Mouse (Mus musculus) intestine, embryonic 16.5 days (tissue): ENCODE measurements around the gene Nfia. TPM values are rescaled to one million over a fixed set of nuclear protein-coding genes. Genes with fewer than 3 reads are reported as not detected.
A peak's percentile ranks its signal among the peaks of the same experiment; 100 is the strongest.

Experiments used
- ATAC-seq: fragments of 200-750 bp; cut with Nextera tagmentation; 2 replicates; pipeline ENCODE4 v1.8.0; 2017; ENCODE audit warnings: moderate TSS enrichment, moderate library complexity
- H3K27ac ChIP-seq: fragments of 300-500 bp; sonication (generic); 2 replicates; pipeline ENCODE4 v1.5.1; 2014; ENCODE audit warnings: mild to moderate bottlenecking, low read length
- H3K27me3 ChIP-seq: fragments of 300-500 bp; sonication (generic); replicated peaks from 2 replicates; pipeline ENCODE4 v1.6.1; 2014; ENCODE audit warnings: low read length, control low read depth, mixed read lengths; ENCODE audit not compliant: control insufficient read depth, insufficient read depth
- H3K36me3 ChIP-seq: fragments of 300-500 bp; sonication (generic); 2 replicates; pipeline ENCODE4 v1.6.1; 2014; ENCODE audit warnings: low read length, control low read depth; ENCODE audit not compliant: control insufficient read depth, insufficient read depth
- H3K4me1 ChIP-seq: fragments of 300-500 bp; sonication (generic); 2 replicates; pipeline ENCODE4 v1.6.1; 2014; ENCODE audit warnings: low read length, control low read depth, mixed read lengths; ENCODE audit not compliant: control insufficient read depth, insufficient read depth
- H3K4me2 ChIP-seq: fragments of 300-500 bp; sonication (generic); 2 replicates; pipeline ENCODE4 v1.6.1; 2014; ENCODE audit warnings: low read depth, low read length, control low read depth
- H3K4me3 ChIP-seq: fragments of 300-500 bp; sonication (generic); 2 replicates; pipeline ENCODE4 v1.5.1; 2014; ENCODE audit warnings: mild to moderate bottlenecking, low read length
- H3K9ac ChIP-seq: fragments of 300-500 bp; sonication (generic); 2 replicates; pipeline ENCODE4 v1.6.1; 2014; ENCODE audit warnings: low read depth, low read length
- H3K9me3 ChIP-seq: fragments of 300-500 bp; sonication (generic); 2 replicates; pipeline ENCODE4 v1.6.1; 2016; ENCODE audit warnings: low read length, control low read depth; ENCODE audit not compliant: control insufficient read depth
- WGBS: fragments of 180-500 bp; shearing (Covaris S2); extraction: QIAGEN DNeasy Blood & Tissue Kit; methylation state at CpG from one replicate; pipeline ENCODE4 v1.1.7; 2014; 5-methylcytosine and 5-hydroxymethylcytosine counted together
- polyA plus RNA-seq: library from polyadenylated mRNA; unstranded; fragments of >200 nt; fragmentation: Nextera tagmentation; extraction: Ambion mirVana; gene quantifications from 2 replicates; pipeline ENCODE4 v1.2.1, GENCODE M21; 2015

Gene Nfia
- polyA plus RNA-seq, 1 experiment from 2014 or later = 24.0 TPM

GRCm38 (mm10) chr4:97923876-97924316, 151.4 kb downstream of the Nfia start:
- no peak for ATAC-seq
- no peak overlapping the region for H3K4me2 ChIP-seq
- WGBS = 53% methylated on average over 8 of the region's 8 CpGs

GRCm38 (mm10) chr4:97924414-97924813, 151.9 kb downstream of the Nfia start:
- Histone ChIP-seq H3K4me1 (peaks cover 23% of the 10 kb centered on the region), H3K27ac (peak overlapping the region; percentile 59), H3K4me2 (no peak overlapping the region), H3K4me3 (no peak overlapping the region), H3K9me3 (no peaks in the 10 kb centered on the region), H3K36me3 (no peaks in the 10 kb centered on the region), H3K9ac (no peak overlapping the region), H3K27me3 (no peaks in the 10 kb centered on the region)
- no peak; the same call in 1 of the 2 replicates for ATAC-seq
- 43% methylated on average over 5 of the region's 5 CpGs for WGBS

More at GRCm38 (mm10) chr4:97923876-97924316, 151.4 kb downstream of the Nfia start:
- no peaks in the 10 kb centered on the region for H3K36me3 ChIP-seq
- no peak overlapping the region for H3K4me3 ChIP-seq
- peak overlapping the region; percentile 65 for H3K27ac ChIP-seq
- H3K4me1 ChIP-seq = peaks cover 23% of the 10 kb centered on the region
- no peaks in the 10 kb centered on the region for H3K9me3 ChIP-seq
- no peaks in the 10 kb centered on the region for H3K27me3 ChIP-seq
- H3K9ac ChIP-seq = no peak overlapping the region

- H3K36me3 ChIP-seq = no peaks in the 10 kb centered on the region
- H3K4me3 ChIP-seq = no peak overlapping the region
- 67% methylated on average over 3 of the region's 3 CpGs for WGBS
- no peak for ATAC-seq
- no peaks in the 10 kb centered on the region for H3K27me3 ChIP-seq
- no peak overlapping the region for H3K4me2 ChIP-seq
- no peaks in the 10 kb centered on the region for H3K9me3 ChIP-seq
- peak overlapping the region; percentile 59 for H3K27ac ChIP-seq
- H3K4me1 ChIP-seq = peaks cover 23% of the 10 kb centered on the region
- no peak overlapping the region for H3K9ac ChIP-seq
Measured at GRCm38 (mm10) chr4:97924855-97925254, 152.3 kb downstream of the Nfia start.

- 51% methylated on average over 4 of the region's 4 CpGs for WGBS
- Histone ChIP-seq H3K4me1 (peaks cover 19% of the 10 kb centered on the region), H3K27me3 (no peaks in the 10 kb centered on the region), H3K36me3 (no peaks in the 10 kb centered on the region), H3K4me3 (no peak overlapping the region), H3K27ac (no peak overlapping the region), H3K9ac (no peak overlapping the region), H3K9me3 (no peaks in the 10 kb centered on the region), H3K4me2 (no peak overlapping the region)
- no peak for ATAC-seq
Measured at GRCm38 (mm10) chr4:97925644-97926043, 153.1 kb downstream of the Nfia start.

- Histone ChIP-seq H3K27ac (no peak overlapping the region), H3K4me2 (no peak overlapping the region), H3K36me3 (no peaks in the 10 kb centered on the region), H3K9me3 (no peaks in the 10 kb centered on the region), H3K9ac (no peak overlapping the region), H3K4me1 (peaks cover 17% of the 10 kb centered on the region), H3K27me3 (no peaks in the 10 kb centered on the region), H3K4me3 (no peak overlapping the region)
- 58% methylated on average over 5 of the region's 5 CpGs for WGBS
- ATAC-seq = no peak
Measured at GRCm38 (mm10) chr4:97926607-97927308, 154.2 kb downstream of the Nfia start.

- no peak overlapping the region for H3K27ac ChIP-seq
- ATAC-seq = no peak
- H3K9ac ChIP-seq = no peak overlapping the region
- WGBS = 60% methylated on average over 3 of the region's 3 CpGs
- no peaks in the 10 kb centered on the region for H3K27me3 ChIP-seq
- H3K4me2 ChIP-seq = no peak overlapping the region
- no peak overlapping the region for H3K4me3 ChIP-seq
- no peaks in the 10 kb centered on the region for H3K9me3 ChIP-seq
- H3K4me1 ChIP-seq = peaks cover 17% of the 10 kb centered on the region
- no peaks in the 10 kb centered on the region for H3K36me3 ChIP-seq
Measured at GRCm38 (mm10) chr4:97927309-97927656, 154.7 kb downstream of the Nfia start.

- Histone ChIP-seq H3K9ac (no peak overlapping the region), H3K9me3 (no peaks in the 10 kb centered on the region), H3K4me3 (no peak overlapping the region), H3K27ac (no peak overlapping the region), H3K4me2 (no peak overlapping the region), H3K4me1 (peaks cover under 1% of the 10 kb centered on the region; the same call in 1 of the 2 replicates), H3K36me3 (no peaks in the 10 kb centered on the region), H3K27me3 (no peaks in the 10 kb centered on the region)
- ATAC-seq = no peak
- WGBS = 80% methylated on average over 2 of the region's 2 CpGs
Measured at GRCm38 (mm10) chr4:97936371-97936770, 163.8 kb downstream of the Nfia start.

GRCm38 (mm10) chr4:97936912-97937311, 164.4 kb downstream of the Nfia start:
- no peak overlapping the region for H3K27ac ChIP-seq
- H3K36me3 ChIP-seq = no peaks in the 10 kb centered on the region
- peaks cover 3% of the 10 kb centered on the region; the same call in 1 of the 2 replicates for H3K4me1 ChIP-seq
- H3K4me2 ChIP-seq = no peak overlapping the region
- H3K4me3 ChIP-seq = no peak overlapping the region
- H3K9me3 ChIP-seq = no peaks in the 10 kb centered on the region
- no peaks in the 10 kb centered on the region for H3K27me3 ChIP-seq
- H3K9ac ChIP-seq = no peak overlapping the region
- WGBS = 55% methylated on average over 3 of the region's 3 CpGs
- ATAC-seq = no peak

- Histone ChIP-seq H3K4me2 (no peak overlapping the region), H3K9ac (no peak overlapping the region), H3K4me1 (peaks cover 3% of the 10 kb centered on the region; the same call in 1 of the 2 replicates), H3K36me3 (no peaks in the 10 kb centered on the region), H3K27ac (no peak overlapping the region), H3K4me3 (no peak overlapping the region), H3K27me3 (no peaks in the 10 kb centered on the region), H3K9me3 (no peaks in the 10 kb centered on the region)
- 0 out of 2 replicates have a peak, but pooled peaks have one; percentile 23 for ATAC-seq
- 44% methylated on average over 4 of the region's 4 CpGs for WGBS
Measured at GRCm38 (mm10) chr4:97939492-97939891, 167.0 kb downstream of the Nfia start.
